In the genomic region with DNA sequence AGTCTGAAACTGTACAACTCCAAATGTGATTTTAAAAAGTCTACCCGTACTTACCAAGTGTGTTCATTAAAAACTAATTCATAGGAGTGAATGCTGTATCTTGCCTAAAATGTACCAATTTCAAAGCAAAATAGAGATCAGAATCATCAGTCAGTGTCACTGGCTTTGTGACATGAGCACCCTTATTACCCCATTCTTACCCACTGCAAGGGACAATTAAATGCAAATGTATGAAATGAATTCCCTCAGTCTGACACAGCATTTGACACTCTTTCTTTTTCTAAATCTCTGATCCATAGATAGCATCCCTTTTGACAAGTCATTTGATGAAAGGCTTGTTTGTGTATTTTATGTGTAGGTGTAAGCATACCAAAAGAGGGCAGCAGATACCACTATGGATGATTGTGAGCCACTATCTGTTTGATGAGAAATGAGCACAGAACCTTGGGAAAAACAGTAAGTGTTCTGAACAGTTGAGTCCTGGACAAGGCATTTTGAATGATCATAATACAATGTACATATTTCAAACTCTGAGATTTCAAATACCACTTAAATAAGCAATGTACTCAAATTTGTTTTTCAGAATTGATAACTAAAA, we compare ENCODE assay signal across 8 mouse cellular contexts.
DNase-seq lines count a peak whose midpoint lies in the region; ATAC-seq lines count a peak whose summit lies in the region.

No protein-coding gene starts in this region.

- no peak overlapping the region for H3K4me2 ChIP-seq in hindbrain, embryonic 16.5 days (ENCODE audit: low read length)
- no peak overlapping the region for H3K4me2 ChIP-seq in midbrain, embryonic 14.5 days (ENCODE audit: low read length)

- H3K27me3 ChIP-seq in hindbrain, embryonic 16.5 days (replicated peaks; ENCODE audit: control insufficient read depth, insufficient read depth, low read length): no peaks in the 10 kb centered on the region
- no peaks in the 10 kb centered on the region for H3K27me3 ChIP-seq in hindbrain, embryonic 10.5 days (ENCODE audit: insufficient read depth, poor library complexity, severe bottlenecking)
- no peaks in the 10 kb centered on the region for H3K27me3 ChIP-seq in midbrain, embryonic 14.5 days (ENCODE audit: control insufficient read depth, insufficient read depth, low read length)
- no peaks in the 10 kb centered on the region for H3K27me3 ChIP-seq in midbrain, embryonic 10.5 days (ENCODE audit: low read depth, poor library complexity, severe bottlenecking)

- H3K9me3 ChIP-seq in hindbrain, embryonic 16.5 days (ENCODE audit: control insufficient read depth, low read length): no peaks in the 10 kb centered on the region
- no peaks in the 10 kb centered on the region for H3K9me3 ChIP-seq in hindbrain, embryonic 10.5 days
- H3K9me3 ChIP-seq in midbrain, embryonic 14.5 days (ENCODE audit: control insufficient read depth, low read length): no peaks in the 10 kb centered on the region
- no peaks in the 10 kb centered on the region for H3K9me3 ChIP-seq in midbrain, embryonic 10.5 days (replicated peaks)

- H3K36me3 ChIP-seq in hindbrain, embryonic 16.5 days (ENCODE audit: control insufficient read depth, insufficient read depth, low read length): no peaks in the 10 kb centered on the region
- H3K36me3 ChIP-seq in hindbrain, embryonic 10.5 days: 0 out of 2 replicates have a peak, but pooled peaks cover 3% of the 10 kb centered on the region
- 0 out of 2 replicates have a peak, but pooled peaks cover 4% of the 10 kb centered on the region for H3K36me3 ChIP-seq in midbrain, embryonic 14.5 days (ENCODE audit: control insufficient read depth, insufficient read depth, low read length)
- H3K36me3 ChIP-seq in midbrain, embryonic 10.5 days: peaks cover 2% of the 10 kb centered on the region; the same call in 1 of the 2 replicates

- H3K4me1 ChIP-seq in hindbrain, embryonic 16.5 days (ENCODE audit: control insufficient read depth, insufficient read depth, low read depth, low read length): no peaks in the 10 kb centered on the region
- H3K4me1 ChIP-seq in hindbrain, embryonic 10.5 days (replicated peaks): no peaks in the 10 kb centered on the region
- no peaks in the 10 kb centered on the region for H3K4me1 ChIP-seq in midbrain, embryonic 14.5 days (ENCODE audit: control insufficient read depth, insufficient read depth, low read length)
- no peaks in the 10 kb centered on the region for H3K4me1 ChIP-seq in midbrain, embryonic 10.5 days

- ATAC-seq in hindbrain, embryonic 16.5 days: 0 out of 2 replicates have a peak, but pooled peaks have one; percentile 20
- peak; percentile 34; the same call in 1 of the 2 replicates for ATAC-seq in midbrain, embryonic 14.5 days (ENCODE audit: low FRiP score, low TSS enrichment)

- 84% methylated on average over 1 of the region's 1 CpGs for WGBS in hindbrain, embryonic 16.5 days
- 91% methylated on average over 1 of the region's 1 CpGs for WGBS in hindbrain, embryonic 10.5 days
- 82% methylated on average over 1 of the region's 1 CpGs for WGBS in midbrain, embryonic 14.5 days
- WGBS in midbrain, embryonic 10.5 days: 90% methylated on average over 1 of the region's 1 CpGs

- no peak overlapping the region for H3K9ac ChIP-seq in hindbrain, embryonic 16.5 days (ENCODE audit: low read depth, low read length)
- H3K9ac ChIP-seq in midbrain, embryonic 14.5 days (replicated peaks; ENCODE audit: low read length): no peak overlapping the region

- H3K4me3 ChIP-seq in hindbrain, embryonic 16.5 days (ENCODE audit: low read length): no peak overlapping the region
- H3K4me3 ChIP-seq in hindbrain, embryonic 10.5 days: no peak overlapping the region
- no peak overlapping the region for H3K4me3 ChIP-seq in midbrain, embryonic 14.5 days (replicated peaks; ENCODE audit: low read depth, low read length)
- H3K4me3 ChIP-seq in midbrain, embryonic 10.5 days: no peak overlapping the region

- no peak overlapping the region for H3K27ac ChIP-seq in hindbrain, embryonic 16.5 days (ENCODE audit: low read depth, low read length)
- no peak overlapping the region for H3K27ac ChIP-seq in hindbrain, embryonic 10.5 days
- H3K27ac ChIP-seq in midbrain, embryonic 14.5 days (replicated peaks; ENCODE audit: low read depth, low read length): no peak overlapping the region
- no peak overlapping the region for H3K27ac ChIP-seq in midbrain, embryonic 10.5 days (replicated peaks)

- DNase-seq in adrenal gland, postnatal 10 days: peak; percentile 3
- no peak for DNase-seq in adrenal gland, postnatal 4 days (ENCODE audit: low spot score in 2 of 2)
- no peak for DNase-seq in hindbrain, embryonic 10.5 days (ENCODE audit: low spot score)
- peak; percentile 79 for DNase-seq in midbrain, embryonic 14.5 days
- DNase-seq in midbrain, embryonic 10.5 days (ENCODE audit: low spot score): no peak
- DNase-seq in retina, postnatal 1 day: peak; percentile 52
- no peak for DNase-seq in testis, postnatal 14 days (ENCODE audit: low spot score)

Comparison
In these comparisons a context has a peak if more than half of its experiments do, and no peak if none do; other contexts are left out.
1. DNase-seq: peak in adrenal gland, postnatal 10 days (single experiment), midbrain, embryonic 14.5 days (single experiment) and retina, postnatal 1 day (single experiment); none in adrenal gland, postnatal 4 days (0 of 2), hindbrain, embryonic 10.5 days (single experiment), midbrain, embryonic 10.5 days (single experiment) and testis, postnatal 14 days (single experiment).